ENCODE assay signal across 8 mouse cellular contexts in genomic region chr4:149854770-149855169, GRCm38 (mm10).
DNase-seq lines count a peak whose midpoint lies in the region; ATAC-seq and TF ChIP-seq lines count a peak whose summit lies in the region.

No protein-coding gene starts in this region.

- no peaks in the 10 kb centered on the region for H3K36me3 ChIP-seq in kidney, embryonic 16.5 days (ENCODE audit: insufficient read depth, low read length)
- no peaks in the 10 kb centered on the region for H3K36me3 ChIP-seq in embryonic facial prominence, embryonic 13.5 days
- no peaks in the 10 kb centered on the region for H3K36me3 ChIP-seq in intestine, embryonic 14.5 days (ENCODE audit: control insufficient read depth, insufficient read depth, low read length)
- H3K36me3 ChIP-seq in midbrain, postnatal 0 days (ENCODE audit: insufficient read depth, low read length): no peaks in the 10 kb centered on the region

- DNase-seq in kidney, postnatal 10 days: no peak
- DNase-seq in intestine, embryonic 14.5 days (ENCODE audit: low spot score): no peak
- no peak for DNase-seq in midbrain, postnatal 0 days (ENCODE audit: low spot score)
- no peak for DNase-seq in adrenal gland, postnatal 4 days (ENCODE audit: low spot score in 2 of 2)
- no peak for DNase-seq in layer of hippocampus, adult 8-10 months (ENCODE audit: low spot score in 2 of 2)
- no peak for DNase-seq in left cerebral cortex, adult 18-20 months (ENCODE audit: low spot score in 2 of 2)

- peak overlapping the region; percentile 55 for H3K9ac ChIP-seq in kidney, embryonic 16.5 days (replicated peaks; ENCODE audit: low read length)
- no peak overlapping the region; the same call in 1 of the 2 replicates for H3K9ac ChIP-seq in embryonic facial prominence, embryonic 13.5 days
- no peak overlapping the region for H3K9ac ChIP-seq in intestine, embryonic 14.5 days (ENCODE audit: low read length)
- peak overlapping the region; percentile 42; the same call in 1 of the 2 replicates for H3K9ac ChIP-seq in midbrain, postnatal 0 days (replicated peaks; ENCODE audit: low read length, poor library complexity, severe bottlenecking)

- H3K4me3 ChIP-seq in kidney, embryonic 16.5 days (ENCODE audit: low read length): peak overlapping the region; percentile 28
- H3K4me3 ChIP-seq in embryonic facial prominence, embryonic 13.5 days: peak overlapping the region; percentile 19
- H3K4me3 ChIP-seq in intestine, embryonic 14.5 days (ENCODE audit: low read depth, low read length): peak overlapping the region; percentile 10; the same call in 1 of the 2 replicates
- peak overlapping the region; percentile 14; the same call in 1 of the 2 replicates for H3K4me3 ChIP-seq in midbrain, postnatal 0 days (ENCODE audit: low read depth, low read length)

- peak overlapping the region; percentile 50 for H3K4me2 ChIP-seq in kidney, embryonic 16.5 days (replicated peaks; ENCODE audit: low read depth, low read length)
- H3K4me2 ChIP-seq in embryonic facial prominence, embryonic 13.5 days: peak overlapping the region; percentile 53
- H3K4me2 ChIP-seq in intestine, embryonic 14.5 days (ENCODE audit: low read length): peak overlapping the region; percentile 47
- H3K4me2 ChIP-seq in midbrain, postnatal 0 days (ENCODE audit: low read depth, low read length, poor library complexity, severe bottlenecking): peak overlapping the region; percentile 47

- 61% methylated on average over 9 of the region's 9 CpGs for WGBS in kidney, embryonic 16.5 days
- 34% methylated on average over 9 of the region's 9 CpGs for WGBS in embryonic facial prominence, embryonic 13.5 days
- WGBS in intestine, embryonic 14.5 days: 59% methylated on average over 9 of the region's 9 CpGs
- WGBS in midbrain, postnatal 0 days: 58% methylated on average over 9 of the region's 9 CpGs

- no peak overlapping the region for H3K27ac ChIP-seq in kidney, embryonic 16.5 days (ENCODE audit: low read length)
- H3K27ac ChIP-seq in embryonic facial prominence, embryonic 13.5 days: peak overlapping the region; percentile 48; the same call in 1 of the 2 replicates
- H3K27ac ChIP-seq in intestine, embryonic 14.5 days (ENCODE audit: low read depth): 0 out of 2 replicates have a peak overlapping the region, but pooled peaks have one; percentile 16
- peak overlapping the region; percentile 65 for H3K27ac ChIP-seq in midbrain, postnatal 0 days (ENCODE audit: low read depth, low read length)

- no peaks in the 10 kb centered on the region for H3K9me3 ChIP-seq in kidney, embryonic 16.5 days (ENCODE audit: low read length)
- no peaks in the 10 kb centered on the region for H3K9me3 ChIP-seq in embryonic facial prominence, embryonic 13.5 days
- no peaks in the 10 kb centered on the region for H3K9me3 ChIP-seq in intestine, embryonic 14.5 days (ENCODE audit: control insufficient read depth, low read length)
- no peaks in the 10 kb centered on the region for H3K9me3 ChIP-seq in midbrain, postnatal 0 days (ENCODE audit: low read length)

- TF ChIP-seq CTCF in midbrain, postnatal 0 days (IDR thresholded peaks at IDR 0.05): no peak

- no peak for ATAC-seq in kidney, embryonic 16.5 days (ENCODE audit: low FRiP score, low TSS enrichment)
- no peak for ATAC-seq in embryonic facial prominence, embryonic 13.5 days (ENCODE audit: insufficient number of reproducible peaks, insufficient read depth, low FRiP score, low TSS enrichment, low read depth)
- ATAC-seq in intestine, embryonic 14.5 days (replicated peaks; ENCODE audit: low FRiP score, low TSS enrichment, low read depth): no peak
- no peak for ATAC-seq in midbrain, postnatal 0 days (ENCODE audit: low FRiP score)

- H3K4me1 ChIP-seq in kidney, embryonic 16.5 days (ENCODE audit: insufficient read depth, low read length): peaks cover 31% of the 10 kb centered on the region
- H3K4me1 ChIP-seq in embryonic facial prominence, embryonic 13.5 days: peaks cover 35% of the 10 kb centered on the region
- peaks cover 31% of the 10 kb centered on the region for H3K4me1 ChIP-seq in intestine, embryonic 14.5 days (replicated peaks; ENCODE audit: control insufficient read depth, insufficient read depth, low read length)
- H3K4me1 ChIP-seq in midbrain, postnatal 0 days (ENCODE audit: insufficient read depth, low read length): peaks cover 9% of the 10 kb centered on the region

- H3K27me3 ChIP-seq in kidney, embryonic 16.5 days (ENCODE audit: insufficient read depth, low read length): no peaks in the 10 kb centered on the region
- no peaks in the 10 kb centered on the region for H3K27me3 ChIP-seq in embryonic facial prominence, embryonic 13.5 days
- H3K27me3 ChIP-seq in intestine, embryonic 14.5 days (replicated peaks; ENCODE audit: control insufficient read depth, insufficient read depth, low read length): no peaks in the 10 kb centered on the region
- H3K27me3 ChIP-seq in midbrain, postnatal 0 days (ENCODE audit: insufficient read depth, low read length): no peaks in the 10 kb centered on the region

Comparison
In these comparisons a context has a peak if more than half of its experiments do, and no peak if none do; other contexts are left out.
1. H3K9ac ChIP-seq: peak in kidney, embryonic 16.5 days (single experiment) and midbrain, postnatal 0 days (single experiment); none in embryonic facial prominence, embryonic 13.5 days (single experiment) and intestine, embryonic 14.5 days (single experiment).
2. Peak in every context shown above with its lines, with median percentiles within 50 percentile points of each other: H3K4me2 ChIP-seq and H3K4me3 ChIP-seq.